Mouse (Mus musculus) T-cell, adult 2 months (primary cell): ENCODE measurements at regions not wholly inside any gene's neighbourhood (a gene's known extent, or its start where the extent isn't known, plus 50 kb on each side); places are given as distances from the start of the nearest gene placed in this dataset.

Source experiments
- DNase-seq: peaks from one replicate; pipeline ENCODE4 v3.0.0; 2022; ENCODE audit warnings: low spot score

DNA sequence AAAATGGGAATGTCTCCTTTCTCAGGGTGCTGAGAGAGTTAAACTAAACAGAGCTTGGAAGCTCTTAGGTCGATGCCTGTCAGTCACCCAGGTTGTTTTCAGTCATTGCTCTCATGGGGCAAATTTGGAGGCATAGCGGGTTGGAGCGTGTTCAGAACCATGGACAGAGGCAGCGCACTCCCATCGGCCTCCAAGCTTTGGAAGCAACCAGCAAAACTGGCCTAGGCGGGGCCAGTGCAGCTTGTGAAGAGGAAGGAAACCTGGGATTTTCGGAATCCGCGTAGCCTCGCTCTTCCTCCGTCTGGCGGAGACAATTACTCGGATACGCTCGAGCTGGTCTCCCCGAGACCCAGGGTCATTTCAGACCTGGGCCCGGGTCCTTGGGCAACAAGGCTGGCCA lies 63.4 kb upstream of the Pax2 start:
- DNase-seq = no peak

DNA sequence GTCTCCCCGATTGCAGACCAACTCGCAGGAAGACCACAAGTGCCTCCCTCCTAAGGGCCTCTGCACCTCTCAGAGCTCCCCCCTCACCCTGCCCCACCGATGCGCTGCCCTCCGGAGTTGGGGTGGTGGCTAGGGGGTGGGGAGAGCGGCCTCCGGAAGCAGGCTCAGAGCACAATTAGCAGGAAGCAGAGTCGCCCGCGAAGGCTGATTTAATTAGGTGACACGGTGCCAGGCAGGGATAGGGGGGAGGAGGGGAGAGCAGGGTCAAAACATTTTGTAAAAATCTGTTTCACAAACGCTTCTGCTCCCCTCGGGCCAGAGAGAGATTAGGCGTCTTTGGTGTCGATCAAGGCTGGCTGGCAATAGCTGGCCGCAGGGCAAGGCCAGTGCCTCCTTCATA lies 63.0 kb upstream of the Pax2 start:
- DNase-seq = no peak

DNA sequence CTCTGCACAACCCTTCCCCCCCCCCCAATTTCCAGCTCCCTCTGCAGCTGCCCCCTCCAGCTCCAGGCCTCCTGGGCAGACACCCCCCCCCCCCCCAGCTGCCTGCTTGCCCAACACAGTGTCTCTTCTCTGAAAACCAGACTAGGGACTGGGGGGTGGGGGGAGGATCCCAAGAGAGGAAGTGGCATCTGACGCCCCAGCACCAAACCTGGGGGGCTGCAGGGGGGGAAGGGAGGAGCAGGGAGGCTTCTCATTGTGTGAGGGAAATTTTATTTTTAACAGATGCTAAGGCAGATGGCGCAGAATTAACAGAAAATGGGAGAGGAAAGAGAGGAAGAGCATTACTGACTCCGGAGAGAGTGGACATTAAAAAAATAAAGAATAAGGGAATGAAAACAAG lies 60.5 kb upstream of the Pax2 start:
- DNase-seq = no peak

DNA sequence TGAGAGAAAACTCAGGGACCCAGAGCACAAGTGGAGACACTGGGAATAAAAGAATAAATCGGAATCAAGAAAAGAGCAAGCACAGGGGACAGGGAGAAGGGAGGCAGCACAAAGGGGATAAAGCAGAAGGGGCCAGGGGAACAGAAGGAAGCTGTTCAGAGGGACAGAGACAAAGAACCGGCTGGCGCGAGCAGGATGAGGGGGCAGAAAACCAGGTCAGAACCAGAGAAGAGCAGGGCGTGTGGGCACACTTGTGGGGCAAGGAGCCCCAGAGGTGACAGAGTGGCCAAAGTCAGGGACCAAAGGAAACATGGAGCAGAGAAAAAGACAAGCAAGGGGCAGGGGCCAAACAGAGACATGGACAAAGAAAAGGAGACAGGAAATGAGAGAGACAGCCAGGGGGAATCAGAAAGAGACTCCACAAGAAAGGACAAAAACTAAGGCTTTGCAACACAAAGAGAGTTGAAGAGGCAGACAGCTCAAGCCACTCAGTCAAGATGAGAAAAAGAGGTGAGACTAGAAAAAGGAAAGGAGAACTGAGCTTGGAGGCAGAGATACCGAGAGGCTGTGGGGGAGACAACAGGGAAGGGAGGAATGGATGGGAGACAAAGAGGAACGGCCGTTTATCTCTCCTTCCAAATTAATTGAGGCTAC lies 59.7 kb upstream of the Pax2 start:
- no peak for DNase-seq

DNA sequence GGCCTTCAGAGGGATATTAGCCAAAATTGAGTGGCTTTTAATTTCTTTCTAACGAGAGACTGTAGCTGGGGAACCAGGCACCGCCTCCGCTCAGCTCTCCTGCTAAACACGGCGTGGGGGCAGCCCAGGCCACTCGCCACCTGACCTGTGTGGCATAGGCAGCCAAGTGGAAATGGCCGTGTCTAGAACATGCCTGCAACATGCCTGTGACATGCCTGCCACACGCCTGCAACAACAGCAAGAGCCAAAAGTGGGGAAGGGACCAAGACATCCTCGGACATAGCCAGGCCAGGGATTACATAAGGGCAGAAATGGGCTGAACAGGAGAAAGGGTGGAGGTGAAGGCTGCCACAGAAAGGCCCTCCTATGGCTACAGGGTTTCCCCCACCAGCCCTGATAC lies 59.1 kb upstream of the Pax2 start:
- DNase-seq = no peak

DNA sequence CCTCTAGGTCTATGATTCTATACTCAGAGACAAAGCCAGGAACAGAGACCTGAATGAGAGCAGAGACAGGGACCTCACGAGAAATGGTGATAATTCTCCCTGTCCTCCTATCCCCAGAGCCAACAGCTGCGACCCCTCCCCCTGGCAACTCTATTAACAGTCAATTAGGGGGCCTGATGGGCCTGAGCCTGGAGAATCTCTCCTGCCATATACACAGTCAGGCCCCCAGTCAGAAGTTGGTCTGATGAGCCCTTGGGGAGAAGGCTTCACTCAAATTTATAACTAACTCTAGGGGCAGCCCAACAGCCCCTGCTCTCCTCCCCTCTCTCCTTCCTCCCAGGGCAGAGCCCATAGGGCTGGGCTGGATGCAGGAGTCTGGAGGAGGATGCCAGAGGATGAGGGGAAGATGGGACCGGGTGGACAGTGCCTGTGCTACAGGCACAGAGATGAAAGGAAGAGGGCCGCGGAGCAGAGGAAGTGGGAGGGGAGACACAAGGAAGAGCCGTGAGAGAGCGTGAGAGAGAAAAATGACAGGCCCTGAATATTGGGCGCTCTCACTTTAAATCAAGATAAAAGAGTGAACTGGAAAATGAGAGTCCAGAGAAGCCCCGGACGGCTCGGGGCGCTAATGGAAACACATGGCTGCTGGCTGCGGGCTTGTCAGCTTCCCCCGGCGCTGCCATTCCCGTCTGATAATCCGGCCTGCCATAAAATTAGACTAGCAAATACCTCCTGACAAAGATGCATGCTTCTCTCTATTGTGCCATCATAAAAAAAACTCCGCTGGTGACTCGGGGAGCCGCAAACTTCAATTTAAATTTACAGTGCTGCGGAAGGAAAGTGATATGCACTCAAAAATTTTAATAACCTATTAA lies 57.2 kb upstream of the Pax2 start:
- DNase-seq = no peak
